Mouse (Mus musculus): ENCODE measurements around the gene Ell2. TPM values are rescaled to one million over a fixed set of nuclear protein-coding genes. Genes with fewer than 3 reads are reported as not detected.

Ell2 gene
- polyA plus RNA-seq, 1 experiment, result 5.1 TPM

DNA sequence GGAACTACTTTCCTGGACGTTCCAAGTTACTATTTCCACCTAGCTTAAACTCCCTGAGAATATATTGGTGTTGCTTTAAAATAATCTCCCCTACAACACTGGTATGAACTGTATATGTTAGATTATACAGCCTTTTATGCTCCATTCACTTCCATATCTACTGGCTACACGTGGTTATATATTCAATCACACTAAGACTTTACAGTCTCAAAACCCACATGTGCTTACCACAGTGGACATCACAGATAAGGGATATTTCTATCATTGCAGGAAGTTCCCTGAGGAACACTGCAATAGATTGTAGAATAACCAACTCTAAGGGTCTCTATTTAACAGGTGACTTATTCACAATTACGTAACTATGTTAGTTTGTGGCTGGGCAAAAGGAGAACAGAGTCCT, 40.7 kb downstream of the Ell2 start:
- H3K27me3 ChIP-seq (ENCODE audit: control insufficient read depth, insufficient read depth, insufficient read length), result no peaks in the 10 kb centered on the region
- no peak for TF ChIP-seq REST (IDR thresholded peaks at IDR 0.05; ENCODE audit: insufficient read depth, insufficient read length)
- no peak for TF ChIP-seq CEBPB (IDR thresholded peaks at IDR 0.05; ENCODE audit: insufficient read depth, poor library complexity, severe bottlenecking)
- no peak for TF ChIP-seq POLR2A (IDR thresholded peaks at IDR 0.05; ENCODE audit: insufficient read length, low read depth)
- no peak for TF ChIP-seq TCF12 (IDR thresholded peaks at IDR 0.05; ENCODE audit: insufficient read depth, poor library complexity, severe bottlenecking)
- TF ChIP-seq E2F4 (IDR thresholded peaks at IDR 0.05; ENCODE audit: insufficient read depth), result no peak
- no peak for TF ChIP-seq MYOG (IDR thresholded peaks at IDR 0.05; ENCODE audit: control insufficient read depth in 1 of 3, insufficient read depth in 1 of 3, insufficient read length in 2 of 3, low read depth in 2 of 3)
- no peak for TF ChIP-seq MAX (IDR thresholded peaks at IDR 0.05; ENCODE audit: low read depth)
- no peak for TF ChIP-seq POLR2AphosphoS2 (IDR thresholded peaks at IDR 0.05; ENCODE audit: insufficient read length, low read depth)
- no peak for TF ChIP-seq TCF3 (IDR thresholded peaks at IDR 0.05; ENCODE audit: insufficient read length, low read depth)
- no peak for TF ChIP-seq SRF (IDR thresholded peaks at IDR 0.05; ENCODE audit: control insufficient read depth, insufficient read length, low read depth)
- TF ChIP-seq USF1 (IDR thresholded peaks at IDR 0.05; ENCODE audit: low read depth), result no peak
- no peak for TF ChIP-seq MYOD1 (IDR thresholded peaks at IDR 0.05; ENCODE audit: control insufficient read depth in 1 of 3, insufficient read length in 2 of 3, low read depth in 2 of 3)

DNA sequence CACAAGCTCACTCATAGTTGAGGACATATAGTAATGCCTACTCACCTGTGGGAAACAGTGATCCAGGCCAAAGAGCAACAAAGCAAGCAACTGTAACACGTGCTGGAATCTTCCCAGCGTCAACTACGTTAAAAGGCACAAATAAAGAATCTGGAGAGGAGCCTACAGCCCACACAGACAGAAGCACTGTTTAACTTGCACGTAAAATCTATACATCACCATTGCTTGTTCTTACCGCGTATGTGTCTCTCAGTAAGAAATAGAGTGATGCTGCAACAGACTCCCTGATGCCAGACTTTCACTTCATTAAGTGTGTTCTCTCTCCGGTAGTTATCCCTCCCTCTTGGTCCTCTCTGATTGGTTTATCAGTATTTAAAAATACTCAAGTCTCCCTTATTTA, 42.1 kb downstream of the Ell2 start:
- H3K4me3 ChIP-seq, result no peak overlapping the region
- no peaks in the 10 kb centered on the region for H3K27me3 ChIP-seq (ENCODE audit: control insufficient read depth, insufficient read depth, insufficient read length)
- no peak for TF ChIP-seq MYOD1 (IDR thresholded peaks at IDR 0.05; ENCODE audit: control insufficient read depth in 1 of 3, insufficient read length in 2 of 3, low read depth in 2 of 3)
- no peak for TF ChIP-seq POLR2AphosphoS2 (IDR thresholded peaks at IDR 0.05; ENCODE audit: insufficient read length, low read depth)
- no peak for TF ChIP-seq TCF12 (IDR thresholded peaks at IDR 0.05; ENCODE audit: insufficient read depth, poor library complexity, severe bottlenecking)
- no peak for TF ChIP-seq MYOG (IDR thresholded peaks at IDR 0.05; ENCODE audit: control insufficient read depth in 1 of 3, insufficient read depth in 1 of 3, insufficient read length in 2 of 3, low read depth in 2 of 3)
- no peak for TF ChIP-seq POLR2A (IDR thresholded peaks at IDR 0.05; ENCODE audit: insufficient read length, low read depth)
- no peak for TF ChIP-seq REST (IDR thresholded peaks at IDR 0.05; ENCODE audit: insufficient read depth, insufficient read length)
- TF ChIP-seq CEBPB (IDR thresholded peaks at IDR 0.05; ENCODE audit: insufficient read depth, poor library complexity, severe bottlenecking), result no peak
- TF ChIP-seq SRF (IDR thresholded peaks at IDR 0.05; ENCODE audit: control insufficient read depth, insufficient read length, low read depth), result no peak
- TF ChIP-seq TCF3 (IDR thresholded peaks at IDR 0.05; ENCODE audit: insufficient read length, low read depth), result no peak
- TF ChIP-seq USF1 (IDR thresholded peaks at IDR 0.05; ENCODE audit: low read depth), result no peak
- no peak for TF ChIP-seq MAX (IDR thresholded peaks at IDR 0.05; ENCODE audit: low read depth)
- no peak for TF ChIP-seq E2F4 (IDR thresholded peaks at IDR 0.05; ENCODE audit: insufficient read depth)
- peaks cover 17% of the 10 kb centered on the region for H3K36me3 ChIP-seq (ENCODE audit: control insufficient read depth, insufficient read depth)
- no peak overlapping the region for H3ac ChIP-seq (ENCODE audit: control insufficient read depth, insufficient read length)
- no peak overlapping the region for H3K4me2 ChIP-seq (ENCODE audit: low read depth)
- no peaks in the 10 kb centered on the region for H3K79me2 ChIP-seq (ENCODE audit: control insufficient read depth, insufficient read depth)

More for the DNA sequence above, 40.7 kb downstream of the Ell2 start:
- H3K79me2 ChIP-seq (ENCODE audit: control insufficient read depth, insufficient read depth), result no peaks in the 10 kb centered on the region
- H3K36me3 ChIP-seq (ENCODE audit: control insufficient read depth, insufficient read depth), result peaks cover 17% of the 10 kb centered on the region
- H3ac ChIP-seq (ENCODE audit: control insufficient read depth, insufficient read length), result no peak overlapping the region
- no peak overlapping the region for H3K4me3 ChIP-seq
- H3K4me2 ChIP-seq (ENCODE audit: low read depth), result no peak overlapping the region

DNA sequence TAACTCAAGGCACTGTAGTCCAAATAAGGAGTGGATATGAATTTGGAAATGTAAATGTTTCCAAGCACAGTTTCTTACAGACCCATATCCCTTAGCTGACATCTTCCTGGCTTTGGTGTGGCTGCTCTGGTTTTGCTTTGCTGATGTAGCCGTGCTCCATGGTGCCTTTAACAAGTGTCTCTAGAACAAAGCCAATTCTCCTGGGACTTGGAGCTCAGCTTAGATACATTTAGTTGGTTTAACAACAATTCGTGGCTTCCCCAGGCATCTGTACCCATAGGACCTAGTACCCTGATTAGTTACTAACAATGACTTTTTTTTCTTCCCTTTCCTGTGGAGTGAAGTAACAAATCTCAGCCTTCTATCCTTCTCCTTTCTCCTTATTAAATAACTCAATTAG, 44.2 kb downstream of the Ell2 start:
- H3K4me3 ChIP-seq, result no peak overlapping the region
- no peak overlapping the region for H3K4me2 ChIP-seq (ENCODE audit: low read depth)
- H3K79me2 ChIP-seq (ENCODE audit: control insufficient read depth, insufficient read depth), result no peaks in the 10 kb centered on the region
- TF ChIP-seq MYOG (IDR thresholded peaks at IDR 0.05; ENCODE audit: control insufficient read depth in 1 of 3, insufficient read depth in 1 of 3, insufficient read length in 2 of 3, low read depth in 2 of 3) (no peak), POLR2A (IDR thresholded peaks at IDR 0.05; ENCODE audit: insufficient read length, low read depth) (no peak), MYOD1 (IDR thresholded peaks at IDR 0.05; ENCODE audit: control insufficient read depth in 1 of 3, insufficient read length in 2 of 3, low read depth in 2 of 3) (no peak), SRF (IDR thresholded peaks at IDR 0.05; ENCODE audit: control insufficient read depth, insufficient read length, low read depth) (no peak), REST (IDR thresholded peaks at IDR 0.05; ENCODE audit: insufficient read depth, insufficient read length) (no peak), TCF12 (IDR thresholded peaks at IDR 0.05; ENCODE audit: insufficient read depth, poor library complexity, severe bottlenecking) (no peak), TCF3 (IDR thresholded peaks at IDR 0.05; ENCODE audit: insufficient read length, low read depth) (no peak), MAX (IDR thresholded peaks at IDR 0.05; ENCODE audit: low read depth) (no peak), POLR2AphosphoS2 (IDR thresholded peaks at IDR 0.05; ENCODE audit: insufficient read length, low read depth) (no peak), E2F4 (IDR thresholded peaks at IDR 0.05; ENCODE audit: insufficient read depth) (no peak), CEBPB (IDR thresholded peaks at IDR 0.05; ENCODE audit: insufficient read depth, poor library complexity, severe bottlenecking) (no peak), USF1 (IDR thresholded peaks at IDR 0.05; ENCODE audit: low read depth) (no peak)
- H3ac ChIP-seq (ENCODE audit: control insufficient read depth, insufficient read length), result no peak overlapping the region
- peaks cover 17% of the 10 kb centered on the region for H3K36me3 ChIP-seq (ENCODE audit: control insufficient read depth, insufficient read depth)
- no peaks in the 10 kb centered on the region for H3K27me3 ChIP-seq (ENCODE audit: control insufficient read depth, insufficient read depth, insufficient read length)

DNA sequence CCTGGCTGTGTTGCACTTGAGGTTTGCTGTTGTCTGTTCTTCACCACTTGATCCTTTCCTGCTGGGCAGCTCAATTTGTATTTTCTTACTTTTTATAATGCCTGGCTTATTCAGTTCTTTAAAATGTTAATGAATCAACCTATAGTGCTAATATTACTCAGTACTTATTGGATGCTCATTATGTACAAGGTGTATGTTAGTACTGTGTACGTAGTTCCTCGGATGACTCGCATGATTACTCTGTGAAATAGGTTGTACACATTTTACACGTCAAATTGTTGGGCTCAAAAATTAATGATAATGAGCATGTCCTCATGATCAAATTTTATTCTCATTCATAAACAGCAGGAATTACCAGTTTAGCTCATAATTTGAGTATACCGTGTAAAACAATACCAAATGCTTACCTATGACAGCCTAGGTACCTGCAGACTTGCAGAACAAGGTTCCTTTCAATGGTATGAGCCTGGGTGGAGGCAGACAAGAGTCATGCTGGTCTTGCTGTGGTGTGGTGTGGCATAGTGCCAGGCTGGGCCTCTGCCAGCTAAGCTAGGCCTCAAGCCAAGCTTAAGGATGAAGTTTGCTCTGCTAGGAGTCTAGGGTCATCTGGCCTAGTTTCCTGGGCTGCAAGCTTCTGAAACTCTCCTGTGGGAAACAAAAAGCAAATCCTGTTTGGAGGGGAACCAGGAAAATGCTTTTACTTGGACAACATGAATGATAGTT, 45.8 kb downstream of the Ell2 start:
- no peak overlapping the region for H3K4me2 ChIP-seq (ENCODE audit: low read depth)
- TF ChIP-seq REST (IDR thresholded peaks at IDR 0.05; ENCODE audit: insufficient read depth, insufficient read length), result no peak
- no peak for TF ChIP-seq MYOD1 (IDR thresholded peaks at IDR 0.05; ENCODE audit: control insufficient read depth in 1 of 3, insufficient read length in 2 of 3, low read depth in 2 of 3)
- TF ChIP-seq MAX (IDR thresholded peaks at IDR 0.05; ENCODE audit: low read depth), result no peak
- TF ChIP-seq USF1 (IDR thresholded peaks at IDR 0.05; ENCODE audit: low read depth), result no peak
- TF ChIP-seq CEBPB (IDR thresholded peaks at IDR 0.05; ENCODE audit: insufficient read depth, poor library complexity, severe bottlenecking), result no peak
- no peak for TF ChIP-seq TCF12 (IDR thresholded peaks at IDR 0.05; ENCODE audit: insufficient read depth, poor library complexity, severe bottlenecking)
- no peak for TF ChIP-seq POLR2AphosphoS2 (IDR thresholded peaks at IDR 0.05; ENCODE audit: insufficient read length, low read depth)
- no peak for TF ChIP-seq E2F4 (IDR thresholded peaks at IDR 0.05; ENCODE audit: insufficient read depth)
- no peak for TF ChIP-seq TCF3 (IDR thresholded peaks at IDR 0.05; ENCODE audit: insufficient read length, low read depth)
- no peak for TF ChIP-seq MYOG (IDR thresholded peaks at IDR 0.05; ENCODE audit: control insufficient read depth in 1 of 3, insufficient read depth in 1 of 3, insufficient read length in 2 of 3, low read depth in 2 of 3)
- no peaks in the 10 kb centered on the region for H3K79me2 ChIP-seq (ENCODE audit: control insufficient read depth, insufficient read depth)
- peaks cover 17% of the 10 kb centered on the region for H3K36me3 ChIP-seq (ENCODE audit: control insufficient read depth, insufficient read depth)
- no peak overlapping the region for H3ac ChIP-seq (ENCODE audit: control insufficient read depth, insufficient read length)
- no peak overlapping the region for H3K4me3 ChIP-seq
- H3K27me3 ChIP-seq (ENCODE audit: control insufficient read depth, insufficient read depth, insufficient read length), result no peaks in the 10 kb centered on the region
